Mouse (Mus musculus): Measurements from ENCODE around the gene Washc4. TPM values are rescaled to one million over a fixed set of nuclear protein-coding genes. Genes with fewer than 3 reads are reported as not detected.

Washc4 gene
- polyA plus RNA-seq, 3 experiments from 2014 or later = 25.8 to 28.8 (median 26.2) TPM

- ATAC-seq = no peak
Measured at GRCm38 (mm10) chr10:83603956-83604564, 60.5 kb downstream of the Washc4 start.

- no peak for ATAC-seq
Measured at GRCm38 (mm10) chr10:83605637-83606183, 62.2 kb downstream of the Washc4 start.

GRCm38 (mm10) chr10:83607111-83607510 lies 63.6 kb downstream of the Washc4 start:
- no peak for ATAC-seq

- no peak for ATAC-seq
Measured at GRCm38 (mm10) chr10:83608596-83608995, 65.0 kb downstream of the Washc4 start.

GRCm38 (mm10) chr10:83610518-83610917 lies 67.0 kb downstream of the Washc4 start:
- ATAC-seq = no peak

GRCm38 (mm10) chr10:83611863-83612262 lies 68.3 kb downstream of the Washc4 start:
- ATAC-seq = no peak

GRCm38 (mm10) chr10:83612648-83613215 lies 69.2 kb downstream of the Washc4 start:
- ATAC-seq = no peak

- no peak for ATAC-seq
Measured at GRCm38 (mm10) chr10:83617366-83617765, 73.8 kb downstream of the Washc4 start.

- ATAC-seq = no peak
Measured at GRCm38 (mm10) chr10:83618819-83619440, 75.4 kb downstream of the Washc4 start.

GRCm38 (mm10) chr10:83620350-83621055 lies 77.0 kb downstream of the Washc4 start:
- ATAC-seq = no peak

- no peak for ATAC-seq
Measured at GRCm38 (mm10) chr10:83624065-83624464, 80.5 kb downstream of the Washc4 start.

GRCm38 (mm10) chr10:83624841-83625240 lies 81.3 kb downstream of the Washc4 start:
- no peak for ATAC-seq

- ATAC-seq = no peak
Measured at GRCm38 (mm10) chr10:83627113-83627687, 83.6 kb downstream of the Washc4 start.

GRCm38 (mm10) chr10:83628241-83628640 lies 84.7 kb downstream of the Washc4 start:
- ATAC-seq = no peak

GRCm38 (mm10) chr10:83629190-83629781 lies 85.7 kb downstream of the Washc4 start:
- ATAC-seq = no peak

- ATAC-seq = no peak
Measured at GRCm38 (mm10) chr10:83629878-83630277, 86.3 kb downstream of the Washc4 start.

GRCm38 (mm10) chr10:83630899-83631298 lies 87.3 kb downstream of the Washc4 start:
- ATAC-seq = no peak

- no peak for ATAC-seq
Measured at GRCm38 (mm10) chr10:83631775-83632174, 88.2 kb downstream of the Washc4 start.

- ATAC-seq = no peak
Measured at GRCm38 (mm10) chr10:83632806-83633374, 89.3 kb downstream of the Washc4 start.

GRCm38 (mm10) chr10:83634461-83634860 lies 90.9 kb downstream of the Washc4 start:
- ATAC-seq = no peak

- ATAC-seq = no peak
Measured at GRCm38 (mm10) chr10:83636191-83636590, 92.6 kb downstream of the Washc4 start.

- ATAC-seq = no peak
Measured at GRCm38 (mm10) chr10:83637295-83637694, 93.7 kb downstream of the Washc4 start.

Data from inflammation-experienced regulatory T-cells, adult 6 months (primary cell).